Mouse (Mus musculus) cerebellum, adult 2 months (tissue): ENCODE data around the gene Scamp3.

Source experiments
- CTCF ChIP-seq: fragments of 200-500 bp; IDR thresholded peaks from 2 replicates; pipeline ENCODE4 v1.5.1; 2011; ENCODE audit warnings: low read depth, mild to moderate bottlenecking, control low read depth, low read length, moderate library complexity, borderline replicate concordance; ENCODE audit not compliant: insufficient read depth
- POLR2A ChIP-seq: fragments of 200-500 bp; IDR thresholded peaks from 2 replicates; pipeline ENCODE4 v1.6.1; 2011; ENCODE audit warnings: low read length, control low read depth, borderline replicate concordance; ENCODE audit not compliant: insufficient read depth

- no peak for TF ChIP-seq CTCF
- TF ChIP-seq POLR2A = no peak
These were observed 48.6 kb downstream of the Scamp3 start for GRCm38 (mm10) chr3:89225918-89226317.
